Mouse (Mus musculus): Measurements from ENCODE around the gene Gabrr2.
"Not testable (repeated sequence)": the region's sequence is repeated elsewhere in the genome, so short reads cannot be mapped to it uniquely, and the experiment has no call there.

DNA sequence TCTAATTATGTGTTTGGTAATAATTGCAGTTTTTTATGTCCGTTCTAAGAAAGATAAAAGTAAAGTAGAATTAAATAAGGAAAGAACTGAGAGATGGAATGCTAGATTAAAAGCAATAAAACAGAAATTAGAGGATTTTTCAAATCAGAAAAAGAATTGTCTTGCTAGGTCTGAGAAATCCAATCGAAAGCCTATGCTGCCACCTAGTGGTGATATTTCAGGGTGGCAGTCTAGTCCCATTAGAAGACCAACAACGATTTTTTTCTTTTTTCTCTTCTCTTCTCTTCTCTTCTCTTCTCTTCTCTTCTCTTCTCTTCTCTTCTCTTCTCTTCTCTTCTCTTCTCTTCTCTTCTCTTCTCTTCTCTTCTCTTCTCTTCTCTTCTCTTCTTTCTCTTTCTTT, 56.3 kb downstream of the Gabrr2 start:
- not testable (repeated sequence) for TF ChIP-seq CTCF (IDR thresholded peaks at IDR 0.05; ENCODE audit: extremely low read depth, insufficient read length, insufficient replicate concordance, low read depth, low read length); POLR2A (IDR thresholded peaks at IDR 0.05; ENCODE audit: low read depth, low read length)
